Mouse (Mus musculus) forebrain, embryonic 10.5 days (tissue): ENCODE data around the gene Hoxc12. TPM values are rescaled to one million over a fixed set of nuclear protein-coding genes. Genes with fewer than 3 reads are reported as not detected.

Source experiments
- DNase-seq: peaks from one replicate; pipeline ENCODE4 v3.0.0-alpha.2; 2017; ENCODE audit warnings: low spot score; ENCODE audit errors: extremely low spot score
- H3K27ac ChIP-seq: fragments of 300-500 bp; sonication (generic); 2 replicates; pipeline ENCODE4 v1.5.1; 2016; ENCODE audit warnings: mild to moderate bottlenecking
- H3K27me3 ChIP-seq: fragments of 300-500 bp; sonication (generic); 2 replicates; pipeline ENCODE4 v1.6.1; 2016; ENCODE audit warnings: mild to moderate bottlenecking; ENCODE audit not compliant: poor library complexity, severe bottlenecking
- H3K36me3 ChIP-seq: fragments of 300-500 bp; sonication (generic); replicated peaks from 2 replicates; pipeline ENCODE4 v1.6.1; 2016; ENCODE audit warnings: mild to moderate bottlenecking, moderate library complexity
- H3K4me1 ChIP-seq: fragments of 300-500 bp; sonication (generic); 2 replicates; pipeline ENCODE4 v1.6.1; 2016
- H3K4me3 ChIP-seq: fragments of 300-500 bp; sonication (generic); 2 replicates; pipeline ENCODE4 v1.5.1; 2016; ENCODE audit warnings: mild to moderate bottlenecking, moderate library complexity
- H3K9me3 ChIP-seq: fragments of 300-500 bp; sonication (generic); 2 replicates; pipeline ENCODE4 v1.6.1; 2016; ENCODE audit warnings: mild to moderate bottlenecking, moderate library complexity
- WGBS: fragments of 180-500 bp; shearing (Covaris S2); methylation state at CpG from one replicate; pipeline ENCODE4 v1.1.7; 2016; 5-methylcytosine and 5-hydroxymethylcytosine counted together
- polyA plus RNA-seq: library from polyadenylated mRNA; unstranded; fragments of >200 nt; fragmentation: Nextera tagmentation; extraction: Ambion mirVana; gene quantifications from 2 replicates; pipeline ENCODE4 v1.2.1, GENCODE M21; 2016

Hoxc12 gene
- polyA plus RNA-seq, 1 experiment from 2014 or later: not detected

DNA sequence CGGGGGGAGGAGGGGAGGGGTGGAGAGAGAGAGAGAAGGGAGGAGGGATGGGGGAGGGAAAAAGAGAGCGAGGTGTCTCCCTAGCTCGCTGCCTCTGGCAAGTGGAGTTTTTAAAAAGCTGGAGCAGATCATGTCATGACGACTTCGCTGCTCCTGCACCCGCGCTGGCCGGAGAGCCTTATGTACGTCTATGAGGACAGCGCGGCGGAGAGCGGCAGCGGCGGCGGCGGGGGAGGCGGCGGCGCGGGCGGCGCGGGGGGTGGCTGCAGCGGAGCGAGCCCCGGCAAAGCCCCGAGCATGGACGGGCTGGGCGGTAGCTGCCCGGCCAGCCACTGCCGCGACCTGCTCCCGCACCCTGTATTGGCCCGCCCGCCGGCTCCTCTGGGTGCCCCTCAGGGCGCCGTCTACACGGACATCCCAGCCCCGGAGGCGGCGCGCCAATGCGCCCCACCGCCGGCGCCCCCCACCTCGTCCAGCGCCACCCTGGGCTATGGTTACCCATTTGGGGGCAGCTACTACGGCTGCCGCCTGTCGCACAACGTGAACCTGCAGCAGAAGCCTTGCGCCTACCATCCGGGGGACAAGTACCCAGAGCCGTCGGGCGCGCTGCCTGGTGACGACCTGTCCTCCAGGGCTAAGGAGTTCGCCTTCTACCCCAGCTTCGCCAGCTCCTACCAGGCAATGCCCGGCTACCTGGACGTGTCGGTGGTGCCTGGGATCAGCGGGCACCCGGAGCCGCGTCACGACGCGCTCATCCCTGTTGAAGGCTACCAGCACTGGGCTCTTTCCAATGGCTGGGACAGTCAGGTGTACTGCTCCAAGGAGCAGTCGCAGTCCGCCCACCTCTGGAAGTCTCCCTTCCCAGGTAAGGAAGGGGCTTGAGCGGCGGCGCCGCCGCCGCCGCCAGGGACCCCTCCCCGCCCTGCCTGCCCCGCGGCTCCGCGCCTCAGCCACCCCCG is 15.2 kb upstream of the Hoxc12 start, which contains the start of gene Hoxc13:
Gene Hoxc13, plus strand, starts transcription at position 51 of the 959 bp plus-strand sequence.
- Histone ChIP-seq H3K27ac (no peak within 1 kb of the TSS), H3K9me3 (no peaks in the 10 kb centered on the region), H3K36me3 (no peaks in the 10 kb centered on the region), H3K27me3 (peaks cover 100% of the 10 kb centered on the region), H3K4me3 (peak within 1 kb of the TSS; percentile 30), H3K4me1 (peaks cover 17% of the 10 kb centered on the region)
- peak; percentile 47 for DNase-seq
- WGBS: under 1% methylated on average over 87 of the region's 88 CpGs

DNA sequence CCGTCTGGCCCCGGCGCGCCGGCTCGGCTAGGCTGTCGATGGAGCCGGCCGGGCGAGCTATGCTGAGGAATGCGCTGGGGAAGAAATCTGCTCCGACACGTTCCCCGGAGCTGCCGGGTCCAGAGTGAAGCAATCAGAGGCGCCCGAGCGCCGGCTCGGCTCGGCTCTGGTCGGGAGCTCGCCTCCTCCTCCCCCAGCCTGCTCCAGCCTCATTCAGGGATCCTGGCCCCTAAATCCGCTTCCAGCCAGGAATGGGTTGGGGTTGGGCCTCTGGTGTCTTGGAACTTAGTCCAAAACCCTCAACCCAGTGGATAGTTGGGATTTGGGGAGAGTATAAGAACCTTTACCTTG is 14.6 kb upstream of the Hoxc12 start:
- H3K4me1 ChIP-seq: peaks cover 17% of the 10 kb centered on the region
- WGBS: under 1% methylated on average over 24 of the region's 24 CpGs
- H3K4me3 ChIP-seq: no peak overlapping the region
- no peak for DNase-seq
- H3K27ac ChIP-seq: no peak overlapping the region
- H3K36me3 ChIP-seq: no peaks in the 10 kb centered on the region
- H3K27me3 ChIP-seq: peaks cover 100% of the 10 kb centered on the region
- H3K9me3 ChIP-seq: no peaks in the 10 kb centered on the region

DNA sequence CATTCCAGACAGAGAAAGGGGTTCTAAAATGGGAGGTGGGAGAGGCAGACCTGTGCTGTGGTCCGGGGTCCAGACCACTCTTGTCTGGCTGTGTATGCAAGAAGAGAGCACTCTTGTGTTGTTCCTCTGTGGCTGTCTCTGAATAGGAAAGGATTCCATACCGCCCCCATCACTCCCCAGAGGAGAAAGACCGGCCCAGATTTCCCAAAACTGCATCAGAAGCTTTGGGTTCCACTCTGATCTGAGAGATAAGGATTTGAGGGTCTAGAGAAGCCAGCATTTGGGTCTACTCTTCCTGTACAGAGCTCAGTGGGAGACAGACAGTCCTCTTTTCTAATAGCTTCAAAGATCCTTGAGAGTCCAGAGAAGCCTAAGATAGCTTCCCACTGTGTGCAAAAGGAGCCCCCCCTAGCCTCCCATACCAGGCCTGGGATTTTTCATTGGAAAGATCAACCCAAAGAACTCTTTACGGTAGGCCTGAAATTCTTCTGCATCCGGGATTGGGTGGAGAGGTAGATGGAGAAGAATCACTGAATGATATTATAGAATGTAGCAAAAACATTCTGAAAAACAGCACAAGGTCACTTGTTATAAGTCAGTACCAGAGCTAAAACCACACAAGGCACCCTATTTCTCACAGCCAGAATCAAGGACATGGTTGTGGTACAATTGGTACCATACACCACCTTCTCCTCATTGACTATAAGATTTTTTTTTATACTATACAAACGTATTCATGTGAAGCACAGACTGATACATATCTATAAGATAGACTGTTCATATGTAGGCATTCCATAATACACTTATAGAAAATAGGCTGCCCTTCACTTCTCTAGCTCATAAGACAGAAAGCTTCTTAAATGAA is 13.7 kb upstream of the Hoxc12 start:
- Histone ChIP-seq H3K36me3 (no peaks in the 10 kb centered on the region), H3K4me3 (no peak overlapping the region), H3K27me3 (peaks cover 100% of the 10 kb centered on the region), H3K27ac (no peak overlapping the region), H3K4me1 (peaks cover 17% of the 10 kb centered on the region), H3K9me3 (no peaks in the 10 kb centered on the region)
- 11% methylated on average over 6 of the region's 6 CpGs for WGBS
- DNase-seq: peak; percentile 33

DNA sequence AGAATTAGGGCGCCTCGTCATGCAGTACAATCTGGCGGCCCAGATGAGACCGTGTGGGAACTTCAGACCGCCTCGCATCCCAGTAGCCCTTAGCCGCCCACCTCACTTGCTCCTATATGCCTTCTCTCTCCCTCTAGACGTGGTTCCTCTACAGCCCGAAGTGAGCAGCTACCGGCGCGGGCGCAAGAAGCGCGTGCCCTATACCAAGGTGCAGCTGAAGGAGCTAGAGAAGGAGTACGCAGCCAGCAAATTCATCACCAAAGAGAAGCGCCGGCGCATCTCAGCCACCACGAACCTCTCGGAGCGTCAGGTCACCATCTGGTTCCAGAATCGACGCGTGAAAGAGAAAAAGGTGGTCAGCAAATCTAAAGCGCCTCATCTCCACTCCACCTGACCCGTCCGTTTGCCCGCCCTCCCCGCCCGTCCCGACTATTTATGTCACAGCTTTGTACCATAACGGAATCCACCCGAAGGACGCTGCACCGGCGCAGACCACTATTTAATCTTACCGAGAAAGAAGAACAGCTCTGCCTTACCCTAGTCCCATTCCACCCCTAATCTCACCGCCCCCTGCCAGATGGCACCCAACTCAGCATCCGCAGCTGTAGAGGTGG is 9.4 kb upstream of the Hoxc12 start:
- peaks cover 100% of the 10 kb centered on the region for H3K27me3 ChIP-seq
- no peak for DNase-seq
- WGBS: under 1% methylated on average over 40 of the region's 40 CpGs

DNA sequence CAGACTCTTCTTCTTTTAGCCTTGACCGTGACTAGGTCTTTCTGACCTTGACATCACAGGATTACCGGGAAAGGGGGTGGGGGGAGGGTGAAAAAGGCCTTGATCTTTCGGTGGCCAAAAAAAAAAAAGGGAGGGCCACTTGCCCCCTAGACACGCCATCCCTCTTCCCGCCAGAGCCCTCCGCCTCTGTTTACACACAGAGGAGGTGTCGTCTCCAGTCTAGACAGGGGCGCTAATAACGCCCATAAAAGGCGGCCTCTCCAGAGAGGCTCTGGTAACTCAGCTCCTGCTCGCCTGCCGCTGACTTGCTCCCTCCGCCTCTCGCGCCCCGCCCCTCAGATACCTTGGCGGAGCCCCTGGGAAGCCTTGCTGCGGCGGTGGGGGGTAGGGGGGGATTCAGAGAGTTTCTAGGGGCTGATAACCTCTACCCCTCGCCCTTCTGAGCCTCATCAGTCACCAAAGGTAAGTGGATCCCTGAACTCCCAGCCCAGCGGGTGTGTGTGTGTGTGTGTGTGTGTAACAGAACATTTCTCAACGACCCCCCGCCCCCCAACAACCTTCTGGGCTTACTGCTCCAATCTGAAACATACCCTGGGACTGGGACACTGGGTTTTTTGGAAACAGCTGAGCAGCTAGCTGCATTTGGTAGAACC is 4.7 kb upstream of the Hoxc12 start:
- DNase-seq: no peak
- H3K9me3 ChIP-seq: no peaks in the 10 kb centered on the region
- WGBS: under 1% methylated on average over 23 of the region's 23 CpGs

More for the DNA sequence above, 9.4 kb upstream of the Hoxc12 start:
- no peaks in the 10 kb centered on the region for H3K36me3 ChIP-seq
- no peak overlapping the region for H3K4me3 ChIP-seq
- H3K9me3 ChIP-seq: no peaks in the 10 kb centered on the region
- no peak overlapping the region for H3K27ac ChIP-seq
- H3K4me1 ChIP-seq: no peaks in the 10 kb centered on the region

DNA sequence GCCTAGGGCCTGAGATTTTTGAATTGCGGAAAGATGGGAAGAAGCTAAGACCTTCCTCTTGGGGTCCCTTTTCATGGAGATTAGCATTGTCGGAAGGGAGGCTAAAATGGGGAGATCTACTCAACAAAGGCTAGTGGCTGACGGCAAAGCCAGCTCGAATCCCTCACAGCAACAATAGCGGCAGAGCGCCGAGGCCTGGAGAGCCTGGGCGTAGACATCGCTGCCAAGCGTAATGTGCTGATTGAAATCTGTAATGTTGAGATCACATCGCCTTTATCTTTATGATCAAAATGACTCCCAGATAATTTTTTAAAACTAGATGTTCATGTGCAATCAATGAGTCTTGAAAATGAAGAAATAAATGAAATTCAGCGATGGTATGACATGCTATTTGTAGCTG is 2.1 kb upstream of the Hoxc12 start:
- under 1% methylated on average over 12 of the region's 12 CpGs for WGBS
- Histone ChIP-seq H3K27me3 (peaks cover 100% of the 10 kb centered on the region), H3K4me1 (peaks cover 3% of the 10 kb centered on the region), H3K4me3 (no peak overlapping the region), H3K27ac (no peak overlapping the region), H3K9me3 (no peaks in the 10 kb centered on the region), H3K36me3 (no peaks in the 10 kb centered on the region)
- no peak for DNase-seq

More for the DNA sequence above, 4.7 kb upstream of the Hoxc12 start:
- Histone ChIP-seq H3K27me3 (peaks cover 100% of the 10 kb centered on the region), H3K27ac (no peak overlapping the region), H3K4me1 (no peaks in the 10 kb centered on the region), H3K4me3 (no peak overlapping the region), H3K36me3 (no peaks in the 10 kb centered on the region)

DNA sequence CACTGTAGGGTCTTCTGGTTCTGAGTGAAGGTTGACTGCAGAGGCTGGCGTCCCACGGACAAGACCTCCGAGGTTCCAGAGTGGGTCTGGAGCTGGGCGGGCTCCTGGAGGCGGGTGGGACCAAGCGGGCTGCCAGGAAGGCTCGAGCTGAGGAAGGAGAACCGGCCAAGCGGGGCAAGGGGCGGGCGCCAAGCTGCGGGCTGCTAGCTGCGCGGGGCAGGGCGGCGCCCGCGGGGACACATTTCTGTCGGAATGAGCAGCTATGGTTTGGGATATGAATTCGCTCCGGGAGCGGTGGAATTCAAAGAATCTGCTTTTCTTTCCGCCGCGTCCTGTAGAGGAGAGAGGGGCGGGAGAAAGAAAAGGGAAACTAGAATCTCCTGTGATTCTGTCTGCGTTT is 1.7 kb upstream of the Hoxc12 start:
- under 1% methylated on average over 27 of the region's 27 CpGs for WGBS
- H3K4me3 ChIP-seq: no peak overlapping the region
- peaks cover 100% of the 10 kb centered on the region for H3K27me3 ChIP-seq
- no peaks in the 10 kb centered on the region for H3K36me3 ChIP-seq
- H3K27ac ChIP-seq: no peak overlapping the region
- H3K4me1 ChIP-seq: peaks cover 8% of the 10 kb centered on the region
- H3K9me3 ChIP-seq: no peaks in the 10 kb centered on the region
- no peak for DNase-seq

DNA sequence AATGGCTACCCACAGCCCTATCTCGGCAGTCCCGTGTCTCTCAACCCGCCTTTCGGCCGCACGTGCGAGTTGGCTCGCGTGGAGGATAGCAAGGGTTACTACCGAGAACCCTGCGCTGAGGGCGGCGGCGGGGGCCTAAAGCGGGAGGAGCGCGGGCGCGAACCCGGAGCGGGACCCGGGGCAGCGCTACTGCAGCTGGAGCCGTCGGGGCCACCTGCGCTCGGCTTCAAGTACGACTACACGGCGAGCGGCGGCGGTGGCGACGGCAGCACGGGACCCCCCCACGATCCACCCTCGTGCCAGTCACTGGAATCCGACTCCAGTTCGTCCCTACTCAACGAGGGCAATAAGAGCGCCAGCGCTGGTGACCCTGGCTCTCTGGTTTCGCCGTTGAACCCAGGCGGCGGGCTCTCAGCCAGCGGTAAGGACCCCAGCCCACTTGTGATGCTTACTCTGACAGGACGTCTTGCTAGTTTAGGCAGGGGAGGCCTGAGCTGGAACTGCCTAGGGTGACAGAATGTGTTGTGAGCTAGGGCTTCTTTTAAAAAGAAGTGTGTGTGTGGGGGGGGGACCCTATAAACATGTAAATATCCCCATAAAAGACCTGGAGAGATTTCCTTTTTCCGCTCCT is 594 bp downstream of the Hoxc12 start:
- peaks cover 100% of the 10 kb centered on the region for H3K27me3 ChIP-seq
- H3K4me1 ChIP-seq: peaks cover 9% of the 10 kb centered on the region
- H3K4me3 ChIP-seq: no peak overlapping the region
- no peaks in the 10 kb centered on the region for H3K36me3 ChIP-seq
- no peak for DNase-seq
- no peak overlapping the region for H3K27ac ChIP-seq
- WGBS: 1% methylated on average over 50 of the region's 50 CpGs
- no peaks in the 10 kb centered on the region for H3K9me3 ChIP-seq

DNA sequence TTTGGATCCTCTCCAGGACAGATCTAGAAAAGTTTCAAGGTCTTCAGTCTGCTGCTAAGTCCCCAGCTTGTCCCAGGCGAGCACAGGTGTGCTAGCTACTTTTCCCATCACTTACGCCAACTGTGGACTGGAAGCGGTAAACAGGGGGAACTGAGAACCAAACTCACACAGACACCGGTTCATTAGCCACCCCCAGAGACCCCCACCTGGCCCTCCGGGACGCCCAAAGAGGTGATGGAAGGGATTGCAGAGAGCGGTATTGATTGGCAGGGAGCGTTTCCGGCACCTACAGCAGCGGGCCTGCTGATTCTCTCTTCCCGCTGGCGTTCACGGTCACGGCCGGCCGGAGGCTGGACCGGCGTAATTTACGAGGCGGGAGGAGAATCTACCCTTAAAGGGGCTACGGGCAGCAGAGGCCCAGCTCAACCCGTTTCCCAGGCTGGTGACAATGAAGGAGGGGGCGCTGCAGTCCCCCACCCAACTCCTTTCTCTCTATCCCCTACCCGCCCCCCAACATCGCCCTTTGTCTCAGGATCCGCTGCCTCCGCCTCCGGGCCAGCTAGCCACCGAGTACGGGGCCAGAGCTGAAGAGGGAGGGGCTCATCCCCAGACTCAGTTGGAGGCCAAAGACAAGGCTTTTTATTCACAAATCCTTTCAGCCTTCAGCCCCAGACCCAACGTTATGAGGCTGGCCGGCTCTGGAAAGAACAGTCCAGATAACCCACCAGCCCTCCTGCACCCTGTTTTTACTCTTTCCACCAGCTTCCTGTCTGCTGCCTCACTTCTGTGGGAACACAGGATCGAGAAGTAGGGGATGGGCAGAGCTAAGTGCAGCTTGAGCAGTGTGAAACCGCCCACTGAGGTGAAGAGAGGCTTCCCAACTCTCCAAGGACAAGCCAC is 2.9 kb downstream of the Hoxc12 start:
- peaks cover 100% of the 10 kb centered on the region for H3K27me3 ChIP-seq
- peaks cover 18% of the 10 kb centered on the region for H3K4me1 ChIP-seq
- H3K27ac ChIP-seq: no peak overlapping the region
- H3K36me3 ChIP-seq: no peaks in the 10 kb centered on the region
- H3K4me3 ChIP-seq: no peak overlapping the region
- no peak for DNase-seq
- WGBS: under 1% methylated on average over 34 of the region's 34 CpGs
- no peaks in the 10 kb centered on the region for H3K9me3 ChIP-seq

DNA sequence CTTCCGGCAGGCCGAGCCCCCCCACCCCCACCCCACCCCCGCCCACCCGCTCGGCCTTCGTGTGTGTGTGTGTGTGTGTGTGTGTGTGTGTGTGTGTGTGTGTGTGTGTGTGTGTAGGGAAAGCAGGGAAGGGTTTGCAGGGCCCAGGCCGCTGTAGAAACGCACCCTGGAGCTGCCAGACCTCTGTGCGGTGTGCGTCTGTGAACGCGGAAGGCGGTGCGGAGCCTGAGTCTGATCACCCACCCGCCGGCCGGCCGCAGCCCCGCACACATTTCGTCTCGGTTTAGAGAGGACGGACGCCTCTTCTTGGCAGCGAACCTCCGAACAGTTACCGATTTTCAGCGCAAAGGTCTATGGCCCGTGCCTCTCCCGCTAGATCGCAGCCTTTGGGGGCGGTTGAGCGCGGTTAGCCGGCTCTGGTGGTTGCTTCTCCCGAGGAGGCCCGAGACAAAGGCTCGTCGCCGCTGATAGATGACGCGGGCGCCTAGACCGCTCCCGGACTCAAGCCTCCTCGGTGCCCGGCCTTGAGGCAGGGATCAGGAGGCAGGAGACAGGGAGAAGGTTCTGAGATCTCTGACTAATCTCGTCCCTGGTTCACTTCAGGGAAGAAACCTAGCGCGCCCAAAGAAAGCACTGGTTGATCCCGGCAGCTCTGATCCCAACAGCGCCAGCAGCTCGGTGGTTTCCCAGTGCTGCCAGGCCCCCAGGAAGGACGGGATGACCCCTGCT is 6.3 kb downstream of the Hoxc12 start:
- H3K27ac ChIP-seq: no peak overlapping the region
- peaks cover 100% of the 10 kb centered on the region for H3K27me3 ChIP-seq
- peak overlapping the region; percentile 22 for H3K4me3 ChIP-seq
- no peaks in the 10 kb centered on the region for H3K36me3 ChIP-seq
- no peaks in the 10 kb centered on the region for H3K9me3 ChIP-seq
- no peak for DNase-seq
- under 1% methylated on average over 49 of the region's 53 CpGs for WGBS
- peaks cover 18% of the 10 kb centered on the region for H3K4me1 ChIP-seq

DNA sequence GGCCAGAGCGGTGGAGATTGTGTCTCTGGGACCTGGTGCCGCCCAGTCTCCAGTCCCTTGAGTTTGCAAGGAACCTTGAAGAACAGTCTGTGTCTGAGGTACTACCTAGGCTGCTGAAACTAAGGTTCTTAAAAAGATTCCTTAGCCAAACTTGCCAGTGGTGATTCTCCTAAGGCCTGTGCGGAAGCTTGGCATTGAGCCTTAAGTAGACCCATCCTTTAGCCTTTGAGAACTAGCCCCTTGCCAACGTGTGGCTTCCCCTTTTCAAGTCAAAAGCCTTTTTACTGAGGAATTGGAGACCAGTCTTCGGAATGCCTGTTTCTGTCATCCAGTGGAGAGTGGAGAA is 6.9 kb downstream of the Hoxc12 start:
- no peaks in the 10 kb centered on the region for H3K9me3 ChIP-seq
- H3K27ac ChIP-seq: no peak overlapping the region
- peaks cover 18% of the 10 kb centered on the region for H3K4me1 ChIP-seq
- H3K27me3 ChIP-seq: peaks cover 100% of the 10 kb centered on the region
- no peaks in the 10 kb centered on the region for H3K36me3 ChIP-seq
- peak overlapping the region; percentile 22; the same call in 1 of the 2 replicates for H3K4me3 ChIP-seq
- WGBS: 4% methylated on average over 5 of the region's 5 CpGs
- DNase-seq: no peak
